Mouse (Mus musculus) monocyte, adult 59 days (primary cell): ENCODE data around the gene N4bp2. TPM values are rescaled to one million over a fixed set of nuclear protein-coding genes. Genes with fewer than 3 reads are reported as not detected.

Source experiments
- total RNA-seq, 2 experiments: library from RNA; stranded (reverse); gene quantifications; one replicate each; pipeline ENCODE4 v1.2.4; 2023

The N4bp2 gene
- total RNA-seq: 10 to 100 TPM; 29.9 to 34.7 TPM

GRCm38 (mm10) chr5:65763088-65763915 is at the start of gene N4bp2:
Gene N4bp2 (plus strand): TSS chr5:65763521.

DNA sequence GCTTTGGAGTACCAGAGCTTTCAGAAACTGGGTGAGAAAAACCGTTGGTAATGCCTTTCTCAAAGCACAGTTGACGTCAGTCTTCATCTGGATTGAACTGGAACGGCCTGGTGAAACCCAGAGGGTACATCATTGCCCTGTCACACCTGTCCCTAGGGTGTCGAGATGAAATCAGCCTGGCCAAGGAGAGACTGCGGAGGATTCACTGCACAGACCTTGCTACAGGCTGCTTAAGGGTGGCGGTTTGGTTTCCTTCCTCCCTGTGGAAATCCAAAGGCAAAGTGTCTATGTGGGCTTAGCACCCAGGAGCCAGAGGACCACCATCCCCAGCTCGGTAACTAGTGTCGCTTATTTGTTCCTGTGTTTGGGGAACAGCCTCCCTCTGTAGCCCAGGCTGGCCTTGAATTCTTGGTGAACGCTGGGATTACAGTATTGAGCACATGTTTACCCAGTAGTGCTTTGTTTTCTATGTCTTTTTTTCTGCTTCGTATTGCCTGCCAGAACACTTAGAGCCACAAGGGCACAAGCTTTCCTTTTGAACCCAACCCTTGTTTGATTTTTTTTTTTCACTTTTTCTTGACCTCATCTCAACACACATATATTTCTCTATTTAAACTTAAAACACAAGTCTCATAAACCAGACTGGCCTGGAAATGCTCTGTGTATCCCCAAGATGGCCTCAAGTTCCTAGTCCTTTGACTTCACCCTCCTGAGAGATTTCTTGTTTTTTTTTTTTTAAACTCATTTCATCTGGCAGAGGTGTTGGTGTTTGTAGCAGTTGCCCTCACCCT is 98.0 kb downstream of the N4bp2 start, which contains the start of gene Rhoh:
TSS of gene Rhoh (plus strand) at position 60 of the 791 bp plus-strand sequence.

Other genes with a start within 250 kb of the N4bp2 start
- gene Smim14, start 226.3 kb upstream of the N4bp2 start, total RNA-seq: 100 to 1,000 TPM; 102 to 104 TPM
- 10 to 100 TPM; 59.4 to 82.3 TPM for gene Ube2k, start 226.3 kb upstream of the N4bp2 start, total RNA-seq
- gene Pds5a, start 65.2 kb upstream of the N4bp2 start, total RNA-seq: 100 to 1,000 TPM; 147 to 159 TPM
- 10 to 100 TPM; 14.9 to 18.7 TPM for gene Rhoh, start 97.7 kb downstream of the N4bp2 start, total RNA-seq
- not detected for gene Chrna9, start 171.4 kb downstream of the N4bp2 start, total RNA-seq
- 1 to 10 TPM; 2.1 to 2.9 TPM for gene 9130230L23Rik, start 240.8 kb downstream of the N4bp2 start, total RNA-seq